Mouse (Mus musculus) cerebellum, adult 2 months (tissue): ENCODE results near the gene Dgkb.

Source experiments
- CTCF ChIP-seq: fragments of 200-500 bp; IDR thresholded peaks from 2 replicates; pipeline ENCODE4 v1.5.1; 2011; ENCODE audit warnings: low read depth, mild to moderate bottlenecking, control low read depth, low read length, moderate library complexity, borderline replicate concordance; ENCODE audit not compliant: insufficient read depth
- POLR2A ChIP-seq: fragments of 200-500 bp; IDR thresholded peaks from 2 replicates; pipeline ENCODE4 v1.6.1; 2011; ENCODE audit warnings: low read length, control low read depth, borderline replicate concordance; ENCODE audit not compliant: insufficient read depth

- TF ChIP-seq POLR2A, result no peak
- TF ChIP-seq CTCF, result no peak
Measured at GRCm38 (mm10) chr12:38386991-38387390, 569.5 kb downstream of the Dgkb start.
